Mouse (Mus musculus) duodenum, adult 2 months (tissue): ENCODE results near the gene Crtac1. TPM values are rescaled to one million over a fixed set of nuclear protein-coding genes. Genes with fewer than 3 reads are reported as not detected.

Experiments used
- polyA plus RNA-seq: library from polyadenylated mRNA; depleted of rRNA; stranded (reverse); fragments of >200 nt; gene quantifications from 2 replicates; pipeline ENCODE4 v1.2.3, GENCODE M21; 2012; ENCODE audit warnings: low replicate concordance; rRNA removed

Crtac1 gene
- polyA plus RNA-seq, result 0.25 and 0.53 TPM in 2 replicates

DNA sequence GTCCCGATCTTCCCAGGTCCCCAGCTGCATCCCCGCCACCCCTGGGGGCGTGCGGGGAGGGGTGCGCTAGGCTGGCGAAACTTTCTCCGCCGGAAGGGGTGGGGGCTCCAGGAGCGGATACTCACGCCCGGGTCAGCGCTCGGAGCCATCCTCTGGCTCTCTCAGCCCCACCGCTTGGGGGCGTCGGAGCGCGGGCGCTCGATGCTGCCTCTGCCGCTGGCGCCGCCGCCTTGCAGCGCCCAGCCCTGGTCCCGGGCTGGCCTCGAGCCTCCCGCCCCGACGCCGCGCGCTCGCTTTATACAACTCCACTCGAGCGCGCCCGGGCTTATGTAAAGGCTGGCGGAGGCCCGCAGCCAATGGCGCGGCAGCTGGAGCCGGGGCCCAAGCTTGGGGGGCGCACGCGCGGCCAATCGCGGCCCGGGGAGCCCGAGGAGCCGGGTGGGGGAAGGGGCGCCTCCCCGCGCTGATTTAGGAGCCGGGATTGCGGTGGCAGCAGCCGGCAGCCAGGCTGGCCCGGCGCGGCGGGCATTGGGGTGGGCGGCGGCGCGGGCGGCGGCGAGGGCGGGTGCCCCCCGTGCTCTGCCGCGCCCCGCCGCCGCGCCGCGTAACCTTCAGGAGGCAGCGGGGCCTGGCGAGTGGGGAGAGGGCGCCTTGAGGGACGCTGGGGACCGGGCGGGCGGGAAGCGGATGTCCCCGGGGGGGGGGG, at the start of gene Crtac1:
Gene Crtac1 (minus strand): TSS at position 299 of the 706 bp plus-strand sequence.

DNA sequence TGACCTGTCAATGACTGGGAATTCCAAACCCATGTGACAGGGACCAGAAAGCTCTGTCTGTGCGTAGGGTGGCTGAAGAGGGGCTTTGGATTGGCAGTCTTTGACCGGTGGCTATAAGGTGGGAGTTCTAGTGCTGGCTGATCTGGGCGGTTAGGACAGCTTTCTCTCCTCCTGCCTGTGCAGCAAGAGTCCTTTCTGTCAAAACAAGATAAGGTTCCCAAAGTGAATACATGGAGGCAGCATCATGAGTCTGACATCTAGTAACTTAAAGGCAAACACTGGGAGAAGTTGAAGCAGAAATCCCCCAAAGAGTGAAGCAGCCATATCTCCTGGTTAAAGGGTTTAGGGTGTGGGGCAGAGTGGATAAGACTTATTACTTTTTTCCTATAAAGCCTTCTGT, 184.1 kb downstream of the Crtac1 start, which contains the start of gene Golga7b:
Gene Golga7b (plus strand): TSS at position 56 of the 400 bp plus-strand sequence.

Other genes starting within 250 kb of the Crtac1 start
- 15.2 and 20.1 TPM in 2 replicates for gene Sfrp5, start 229.5 kb downstream of the Crtac1 start, polyA plus RNA-seq
- 0.84 and 1.2 TPM in 2 replicates for gene Golga7b, start 184.2 kb downstream of the Crtac1 start, polyA plus RNA-seq
- 1.5 and 1.9 TPM in 2 replicates for gene R3hcc1l, start 87.0 kb upstream of the Crtac1 start, polyA plus RNA-seq
- 0.71 and 1.6 TPM in 2 replicates for gene Loxl4, start 181.0 kb upstream of the Crtac1 start, polyA plus RNA-seq